Comparison of ENCODE assay signal across 20 mouse cellular contexts in genomic region chr9:123090844-123091243, GRCm38 (mm10). TPM values are rescaled to one million over a fixed set of nuclear protein-coding genes. Genes with fewer than 3 reads are reported as not detected.
"Had no signal": no experiment of that assay in that cellular context is flagged by ENCODE, and none has a peak within 500 bp of the region (broad histone marks: within the 10 kb centered on the region; RNA-seq: fewer than 3 reads in every experiment).

No protein-coding gene starts in this region.

- DNase-seq: kidney, adult 11 months; kidney, adult 9 months; kidney, postnatal 25 days; layer of hippocampus, postnatal 36 days; liver, embryonic 13.5 days; lung, embryonic 14.5 days; midbrain, embryonic 14.5 days; thymus, adult 18-20 months; thymus, postnatal 36 days had no signal

- ATAC-seq: lung, postnatal 0 days had no signal

- H3K4me2 ChIP-seq: liver, embryonic 13.5 days; lung, embryonic 14.5 days; midbrain, embryonic 11.5 days had no signal

- H3K27ac ChIP-seq: kidney, postnatal 0 days; left cerebral cortex, adult 2 months; liver, embryonic 13.5 days; macrophage had no signal

- H3K9me3 ChIP-seq: liver, embryonic 13.5 days had no signal

- H3K9ac ChIP-seq: liver, embryonic 13.5 days; lung, embryonic 14.5 days had no signal

- H3K27me3 ChIP-seq: liver, embryonic 13.5 days had no signal

- H3K4me3 ChIP-seq: left cerebral cortex, adult 2 months; liver, embryonic 13.5 days had no signal

RNA-seq across cellular contexts. Expression of gene Tgm4, which starts 56.3 kb away (rescaled TPM):
- total RNA-seq: liver, adult 2 months had no signal
- polyA plus RNA-seq: kidney, postnatal 0 days; liver, adult 2 months; liver, embryonic 13.5 days; macrophage; small intestine, adult 2 months had no signal

RNA-seq across cellular contexts. Expression of gene Clec3b, which starts 59.9 kb away (rescaled TPM):
- total RNA-seq: megakaryocyte-erythroid progenitor cell, adult 5-6 weeks had no signal
- polyA plus RNA-seq: limb, embryonic 11.5 days; lung, embryonic 14.5 days; macrophage; midbrain, embryonic 11.5 days; neural tube, embryonic 11.5 days; neural tube, embryonic 14.5 days had no signal
